Mouse (Mus musculus): Measurements from ENCODE around the gene Enpp5.

DNA sequence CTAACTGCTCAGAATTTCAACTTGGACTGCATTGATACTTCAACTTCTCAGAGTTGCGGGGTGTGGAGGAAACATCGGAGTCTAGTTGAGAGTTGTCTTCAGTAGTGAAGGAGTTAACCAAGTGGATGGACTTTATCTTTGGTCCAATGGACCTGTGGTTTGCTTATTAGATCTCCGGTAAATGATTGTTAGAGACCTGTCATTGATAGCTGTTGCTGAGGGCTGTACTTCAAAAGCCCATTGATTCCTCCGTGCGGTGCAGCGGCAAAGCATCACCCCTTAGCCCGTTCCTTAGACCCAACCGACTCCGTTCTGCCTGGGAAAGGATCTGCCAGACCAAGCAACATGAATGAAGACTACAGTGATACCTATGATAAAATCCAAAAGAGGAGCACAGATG lies 55.9 kb downstream of the Enpp5 start:
- TF ChIP-seq CTCF (conservative IDR thresholded peaks at IDR 0.05; ENCODE audit: insufficient read depth, insufficient read length, low read depth, low read length) (no peak), POLR2A (IDR thresholded peaks at IDR 0.05; ENCODE audit: low read depth, low read length) (no peak)

Data from kidney, adult 2 months (tissue).